ENCODE assay signal across 28 mouse cellular contexts in the genomic region with DNA sequence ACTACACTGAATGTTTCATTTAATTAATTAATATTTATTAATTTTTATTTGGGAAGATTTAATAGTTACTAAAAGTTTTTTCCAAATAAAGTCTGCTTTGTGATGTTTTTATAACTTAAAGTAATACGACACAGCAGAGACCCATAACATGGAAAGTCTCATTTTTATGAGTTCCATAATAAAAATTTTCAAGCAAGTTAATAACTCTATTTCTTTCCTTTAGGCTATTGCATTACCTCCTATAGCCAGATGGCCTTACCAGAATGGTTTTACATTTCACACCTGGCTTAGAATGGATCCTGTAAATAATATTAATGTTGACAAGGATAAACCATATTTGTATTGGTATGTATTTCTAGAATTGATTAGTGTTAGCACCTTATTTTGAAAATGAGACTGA.
"Had no signal": no experiment of that assay in that cellular context is flagged by ENCODE, and none has a peak within 500 bp of the region (broad histone marks: within the 10 kb centered on the region; RNA-seq: fewer than 3 reads in every experiment).

No protein-coding gene starts in this region.

- H3K9me3 ChIP-seq: embryonic facial prominence, embryonic 10.5 days; embryonic facial prominence, embryonic 12.5 days; embryonic facial prominence, embryonic 13.5 days; embryonic facial prominence, embryonic 15.5 days; forebrain, embryonic 10.5 days; forebrain, embryonic 12.5 days; forebrain, embryonic 13.5 days; forebrain, embryonic 15.5 days had no signal

- H3K4me2 ChIP-seq: embryonic facial prominence, embryonic 12.5 days; embryonic facial prominence, embryonic 13.5 days; embryonic facial prominence, embryonic 15.5 days; forebrain, embryonic 12.5 days; forebrain, embryonic 13.5 days; forebrain, embryonic 15.5 days had no signal

- DNase-seq: cerebellum, adult 8-10 months; cerebellum, adult 9-10 months; cerebellum, adult 9-11 months; cerebellum, postnatal 10 days; cerebellum, postnatal 14 days; cerebellum, postnatal 25 days; cerebellum, postnatal 36 days; embryo, embryonic 11 days; forebrain, postnatal 0 days; gastrocnemius, adult 2 months; gastrocnemius, postnatal 10 days; gastrocnemius, postnatal 14 days; gastrocnemius, postnatal 25 days; gastrocnemius, postnatal 36 days; heart, adult 11 months; heart, adult 18-20 months; heart, adult 2 months had no signal

- H3K27me3 ChIP-seq: embryonic facial prominence, embryonic 12.5 days; embryonic facial prominence, embryonic 13.5 days; embryonic facial prominence, embryonic 15.5 days; forebrain, embryonic 12.5 days; forebrain, embryonic 13.5 days; forebrain, embryonic 15.5 days had no signal

- H3K27ac ChIP-seq: embryonic facial prominence, embryonic 10.5 days; embryonic facial prominence, embryonic 12.5 days; embryonic facial prominence, embryonic 13.5 days; embryonic facial prominence, embryonic 15.5 days; forebrain, embryonic 10.5 days; forebrain, embryonic 12.5 days; forebrain, embryonic 13.5 days; forebrain, embryonic 15.5 days; gastrocnemius, adult 2 months; heart, adult 2 months had no signal

- ATAC-seq: forebrain, embryonic 13.5 days; forebrain, embryonic 14.5 days; forebrain, embryonic 15.5 days; forebrain, embryonic 16.5 days; forebrain, postnatal 0 days had no signal

- H3K4me3 ChIP-seq: embryonic facial prominence, embryonic 10.5 days; embryonic facial prominence, embryonic 12.5 days; embryonic facial prominence, embryonic 13.5 days; embryonic facial prominence, embryonic 15.5 days; erythroblast, embryonic 14.5 days; forebrain, embryonic 10.5 days; forebrain, embryonic 12.5 days; forebrain, embryonic 13.5 days; forebrain, embryonic 15.5 days; gastrocnemius, adult 2 months; heart, adult 2 months had no signal

- H3K36me3 ChIP-seq: embryonic facial prominence, embryonic 10.5 days; embryonic facial prominence, embryonic 12.5 days; embryonic facial prominence, embryonic 13.5 days; embryonic facial prominence, embryonic 15.5 days; forebrain, embryonic 10.5 days; forebrain, embryonic 12.5 days; forebrain, embryonic 15.5 days had no signal

- H3K4me1 ChIP-seq: embryonic facial prominence, embryonic 10.5 days; embryonic facial prominence, embryonic 12.5 days; embryonic facial prominence, embryonic 13.5 days; embryonic facial prominence, embryonic 15.5 days; forebrain, embryonic 10.5 days; forebrain, embryonic 12.5 days; forebrain, embryonic 13.5 days; forebrain, embryonic 15.5 days had no signal

- H3K9ac ChIP-seq: embryonic facial prominence, embryonic 12.5 days; embryonic facial prominence, embryonic 13.5 days; embryonic facial prominence, embryonic 15.5 days; forebrain, embryonic 12.5 days; forebrain, embryonic 13.5 days; forebrain, embryonic 15.5 days; forebrain, postnatal 0 days had no signal
